Mouse (Mus musculus) left cerebral cortex, postnatal 36 days (tissue): Measurements from ENCODE around the gene Plrg1. TPM values are rescaled to one million over a fixed set of nuclear protein-coding genes. Genes with fewer than 3 reads are reported as not detected.

Experiments used
- DNase-seq, 2 experiments: peaks; one replicate each; pipeline ENCODE4 v3.0.0; 2021 to 2022; ENCODE audit warnings: low spot score in 2 of 2, mixed read lengths in 1 of 2
- intact Hi-C: fragments of 180-260 bp; cut with DNase I; formaldehyde crosslinking; loops from one replicate; pipeline ENCODE4 v1.15.1; 2025
- total RNA-seq, 2 experiments: library from RNA; stranded (reverse); gene quantifications; 2 replicates each; pipeline ENCODE4 v1.2.3; 2021

Gene Plrg1
- total RNA-seq, 2 experiments from 2014 or later = 39.4 to 39.7 TPM

GRCm38 (mm10) chr3:83049680-83050079, 5.6 kb upstream of the Plrg1 start, which contains the start of gene Fgb:
Gene Fgb, minus strand, starts transcription at chr3:83049863.
- DNase-seq = no peak
- intact Hi-C loops = loop anchor here (10.0 kb wide), 2 partner anchors 175 to 1015 kb away; partner anchors contain the start of gene Rbm46

- no peak for DNase-seq
- intact Hi-C loops = loop anchor here (10.0 kb wide), 2 partner anchors 176 to 1016 kb away; partner anchors contain the start of gene Rbm46
Observed at GRCm38 (mm10) chr3:83050661-83051060, 4.7 kb upstream of the Plrg1 start.

- intact Hi-C loops = loop anchor here (10.0 kb wide), 2 partner anchors 177 to 1017 kb away; partner anchors contain the start of gene Rbm46
- DNase-seq = no peak
Observed at GRCm38 (mm10) chr3:83052102-83052501, 3.2 kb upstream of the Plrg1 start.

GRCm38 (mm10) chr3:83053126-83053525, 2.2 kb upstream of the Plrg1 start:
- DNase-seq = no peak
- intact Hi-C loops = loop anchor here (1.0 to 10.0 kb wide), 3 partner anchors 54 to 1018 kb away; partner anchors contain the start of gene Rbm46

- DNase-seq = no peak
- intact Hi-C loops = loop anchor here (1.0 to 10.0 kb wide), 3 partner anchors 54 to 1019 kb away; partner anchors contain the start of gene Rbm46
Observed at GRCm38 (mm10) chr3:83053758-83054157, 1.6 kb upstream of the Plrg1 start.

GRCm38 (mm10) chr3:83054759-83055158, 563 bp upstream of the Plrg1 start:
- intact Hi-C loops = loop anchor here (10.0 kb wide), 2 partner anchors 180 to 1020 kb away; partner anchors contain the start of gene Rbm46
- no peak for DNase-seq

- intact Hi-C loops = loop anchor here (10.0 kb wide), 2 partner anchors 182 to 1022 kb away; partner anchors contain the start of gene Rbm46
- DNase-seq = no peak
Observed at GRCm38 (mm10) chr3:83057046-83057445, 1.7 kb downstream of the Plrg1 start.

GRCm38 (mm10) chr3:83067920-83068319, 12.6 kb downstream of the Plrg1 start:
- intact Hi-C loops = no loop called here
- no peak for DNase-seq

GRCm38 (mm10) chr3:83068869-83069268, 13.5 kb downstream of the Plrg1 start:
- DNase-seq = no peak
- intact Hi-C loops = no loop called here

GRCm38 (mm10) chr3:83070231-83070630, 14.9 kb downstream of the Plrg1 start:
- DNase-seq = no peak
- intact Hi-C loops = no loop called here

GRCm38 (mm10) chr3:83076563-83076962, 21.2 kb downstream of the Plrg1 start:
- intact Hi-C loops = no loop called here
- no peak for DNase-seq

- intact Hi-C loops = no loop called here
- DNase-seq = peak in 1 of 2 experiments; percentile 41
Observed at GRCm38 (mm10) chr3:83080567-83081055, 25.3 kb downstream of the Plrg1 start.

- no peak for DNase-seq
- intact Hi-C loops = no loop called here
Observed at GRCm38 (mm10) chr3:83097586-83097985, 42.3 kb downstream of the Plrg1 start.

- no peak for DNase-seq
- intact Hi-C loops = no loop called here
Observed at GRCm38 (mm10) chr3:83098546-83099034, 43.3 kb downstream of the Plrg1 start.

GRCm38 (mm10) chr3:83099139-83099538, 43.8 kb downstream of the Plrg1 start:
- intact Hi-C loops = no loop called here
- no peak for DNase-seq

GRCm38 (mm10) chr3:83099651-83100050, 44.3 kb downstream of the Plrg1 start:
- intact Hi-C loops = no loop called here
- no peak for DNase-seq

GRCm38 (mm10) chr3:83102286-83102685, 47.0 kb downstream of the Plrg1 start:
- intact Hi-C loops = no loop called here
- no peak for DNase-seq

GRCm38 (mm10) chr3:83110163-83110562, 54.8 kb downstream of the Plrg1 start:
- intact Hi-C loops = loop anchor here (2.0 kb wide), 2 partner anchors 113 to 163 kb away; no protein-coding TSS in a partner anchor
- no peak for DNase-seq

GRCm38 (mm10) chr3:83111485-83112261, 56.4 kb downstream of the Plrg1 start:
- DNase-seq = no peak

GRCm38 (mm10) chr3:83112869-83113268, 57.5 kb downstream of the Plrg1 start:
- intact Hi-C loops = no loop called here
- no peak for DNase-seq

More at GRCm38 (mm10) chr3:83111485-83112261, 56.4 kb downstream of the Plrg1 start:
- intact Hi-C loops = loop anchor here (2.0 kb wide), 2 partner anchors 111 to 161 kb away; no protein-coding TSS in a partner anchor
